Mouse (Mus musculus): ENCODE data around the gene C1ql4. TPM values are rescaled to one million over a fixed set of nuclear protein-coding genes. Genes with fewer than 3 reads are reported as not detected.
A peak's percentile ranks its signal among the peaks of the same experiment; 100 is the strongest.

The C1ql4 gene
- polyA plus RNA-seq, 1 experiment from 2014 or later: not detected

DNA sequence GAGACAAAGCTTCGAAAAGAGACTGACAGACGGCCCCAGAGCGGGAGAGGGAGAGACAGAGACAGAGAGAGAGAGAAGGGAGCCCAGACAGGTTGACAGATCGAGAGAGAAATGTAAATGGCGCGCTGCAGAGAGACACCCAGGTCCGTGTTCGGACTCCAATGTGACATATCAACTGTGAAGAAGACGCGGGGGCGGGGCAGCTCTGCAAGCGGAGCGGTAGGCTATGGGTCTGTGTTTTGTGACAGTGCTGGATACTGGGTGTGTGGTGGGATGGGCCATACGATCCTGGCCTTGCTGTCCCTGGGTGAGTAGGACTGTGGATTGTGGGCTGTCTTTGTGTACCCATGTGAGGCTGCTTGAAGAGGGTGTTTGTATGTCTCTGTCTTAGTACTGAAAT, 1.5 kb upstream of the C1ql4 start:
- ATAC-seq (no peak), DNase-seq (ENCODE audit: low spot score) (no peak)
- TF ChIP-seq CTCF (IDR thresholded peaks at IDR 0.05): no peak
- TF ChIP-seq EP300 (IDR thresholded peaks at IDR 0.05): no peak
- no peak overlapping the region for H3K9ac ChIP-seq (replicated peaks; ENCODE audit: low read depth)
- H3K4me2 ChIP-seq (replicated peaks; ENCODE audit: low read depth, low read length): peak overlapping the region; percentile 22; the same call in 1 of the 2 replicates
- H3K9me3 ChIP-seq (ENCODE audit: low read length): no peaks in the 10 kb centered on the region
- WGBS: 15% methylated on average over 14 of the region's 14 CpGs
- no peaks in the 10 kb centered on the region for H3K36me3 ChIP-seq (ENCODE audit: insufficient read depth, low read length)
- H3K27me3 ChIP-seq (replicated peaks; ENCODE audit: insufficient read depth, low read length): peaks cover 76% of the 10 kb centered on the region
- H3K27ac ChIP-seq (ENCODE audit: low read length): no peak overlapping the region
- peaks cover 3% of the 10 kb centered on the region; the same call in 1 of the 2 replicates for H3K4me1 ChIP-seq (ENCODE audit: insufficient read depth, low read depth, low read length)
- no peak overlapping the region for H3K4me3 ChIP-seq (ENCODE audit: low read depth, low read length)

DNA sequence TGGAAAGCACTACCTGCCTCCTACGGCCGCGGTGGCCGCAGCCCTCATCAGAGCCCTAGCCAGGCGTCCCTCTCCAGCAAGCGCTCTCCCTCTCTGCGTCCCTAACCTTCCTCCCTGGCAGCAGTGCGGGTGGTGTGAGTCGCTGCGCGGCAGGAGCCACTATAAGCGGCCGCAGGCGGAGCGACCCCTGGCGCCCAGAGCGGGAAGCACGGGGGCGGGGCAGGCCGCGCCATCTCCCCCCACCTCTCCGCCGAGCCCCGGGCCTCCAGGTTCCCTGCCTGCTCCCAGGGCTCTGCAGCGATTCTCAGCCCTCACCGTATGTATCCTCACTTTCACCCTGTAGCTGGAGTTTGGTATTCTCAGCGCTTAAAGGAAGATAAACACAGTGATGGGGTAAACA, 675 bp upstream of the C1ql4 start:
- H3K4me1 ChIP-seq (ENCODE audit: insufficient read depth, low read depth, low read length): no peaks in the 10 kb centered on the region
- ATAC-seq (peak; percentile 85), DNase-seq (ENCODE audit: low spot score) (peak; percentile 88)
- H3K36me3 ChIP-seq (ENCODE audit: insufficient read depth, low read length): no peaks in the 10 kb centered on the region
- H3K27me3 ChIP-seq (replicated peaks; ENCODE audit: insufficient read depth, low read length): peaks cover 69% of the 10 kb centered on the region
- peak overlapping the region; percentile 19; the same call in 1 of the 2 replicates for H3K4me3 ChIP-seq (ENCODE audit: low read depth, low read length)
- peak overlapping the region; percentile 32 for H3K4me2 ChIP-seq (replicated peaks; ENCODE audit: low read depth, low read length)
- WGBS: 0% methylated on average over 27 of the region's 27 CpGs
- H3K27ac ChIP-seq (ENCODE audit: low read length): no peak overlapping the region
- TF ChIP-seq EP300 (IDR thresholded peaks at IDR 0.05) (no peak), CTCF (IDR thresholded peaks at IDR 0.05) (peak; percentile 88)
- H3K9me3 ChIP-seq (ENCODE audit: low read length): no peaks in the 10 kb centered on the region
- no peak overlapping the region for H3K9ac ChIP-seq (replicated peaks; ENCODE audit: low read depth)

DNA sequence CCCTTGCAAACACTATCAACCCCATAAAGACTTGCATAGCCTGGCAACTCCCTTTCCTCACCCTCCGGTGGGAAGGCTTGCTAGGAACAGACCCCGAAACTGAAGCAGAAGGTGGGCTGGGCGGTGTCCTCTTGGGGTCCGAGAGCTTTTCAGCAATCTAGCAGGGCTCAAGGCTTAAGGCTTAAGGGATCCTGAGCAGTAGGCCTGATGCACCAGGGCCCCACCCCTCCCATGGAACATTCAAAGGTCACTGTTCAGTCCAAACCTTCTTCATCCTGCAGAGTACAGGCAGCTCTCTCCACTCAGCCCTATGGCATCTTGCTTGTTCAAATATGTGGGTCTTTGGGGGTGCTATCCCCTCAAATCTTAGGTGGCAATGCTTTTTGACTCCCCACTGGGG, 1.6 kb downstream of the C1ql4 start:
- Histone ChIP-seq H3K9ac (replicated peaks; ENCODE audit: low read depth) (no peak overlapping the region), H3K27ac (ENCODE audit: low read length) (no peak overlapping the region), H3K4me1 (ENCODE audit: insufficient read depth, low read depth, low read length) (no peaks in the 10 kb centered on the region), H3K9me3 (ENCODE audit: low read length) (no peaks in the 10 kb centered on the region), H3K4me3 (ENCODE audit: low read depth, low read length) (no peak overlapping the region), H3K4me2 (replicated peaks; ENCODE audit: low read depth, low read length) (no peak overlapping the region), H3K36me3 (ENCODE audit: insufficient read depth, low read length) (no peaks in the 10 kb centered on the region), H3K27me3 (replicated peaks; ENCODE audit: insufficient read depth, low read length) (peaks cover 50% of the 10 kb centered on the region)
- ATAC-seq (no peak), DNase-seq (ENCODE audit: low spot score) (no peak)
- no peak for TF ChIP-seq CTCF (IDR thresholded peaks at IDR 0.05)
- TF ChIP-seq EP300 (IDR thresholded peaks at IDR 0.05): no peak
- 83% methylated on average over 4 of the region's 4 CpGs for WGBS

DNA sequence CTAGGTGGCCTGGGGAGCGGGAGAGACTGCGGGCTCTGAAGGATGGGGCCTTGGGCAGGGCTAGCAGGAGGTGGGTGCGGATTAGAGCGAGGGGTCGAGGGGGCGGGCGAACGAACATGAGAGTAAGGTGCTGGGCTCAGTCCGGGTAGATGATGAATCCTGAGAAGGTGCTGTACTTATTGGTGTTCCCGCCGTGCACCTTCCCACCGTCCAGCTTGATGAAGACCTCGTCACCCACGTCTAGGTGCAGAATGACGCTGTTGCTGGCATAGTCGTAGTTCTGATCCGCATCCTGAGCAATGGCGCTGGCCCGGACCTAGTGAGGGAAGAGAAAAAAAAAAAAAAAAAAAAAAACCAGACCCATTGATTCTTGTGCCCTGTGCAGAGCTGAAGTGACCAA, 3.0 kb downstream of the C1ql4 start:
- TF ChIP-seq CTCF (IDR thresholded peaks at IDR 0.05): no peak
- no peak for TF ChIP-seq EP300 (IDR thresholded peaks at IDR 0.05)
- no peak overlapping the region for H3K4me3 ChIP-seq (ENCODE audit: low read depth, low read length)

DNA sequence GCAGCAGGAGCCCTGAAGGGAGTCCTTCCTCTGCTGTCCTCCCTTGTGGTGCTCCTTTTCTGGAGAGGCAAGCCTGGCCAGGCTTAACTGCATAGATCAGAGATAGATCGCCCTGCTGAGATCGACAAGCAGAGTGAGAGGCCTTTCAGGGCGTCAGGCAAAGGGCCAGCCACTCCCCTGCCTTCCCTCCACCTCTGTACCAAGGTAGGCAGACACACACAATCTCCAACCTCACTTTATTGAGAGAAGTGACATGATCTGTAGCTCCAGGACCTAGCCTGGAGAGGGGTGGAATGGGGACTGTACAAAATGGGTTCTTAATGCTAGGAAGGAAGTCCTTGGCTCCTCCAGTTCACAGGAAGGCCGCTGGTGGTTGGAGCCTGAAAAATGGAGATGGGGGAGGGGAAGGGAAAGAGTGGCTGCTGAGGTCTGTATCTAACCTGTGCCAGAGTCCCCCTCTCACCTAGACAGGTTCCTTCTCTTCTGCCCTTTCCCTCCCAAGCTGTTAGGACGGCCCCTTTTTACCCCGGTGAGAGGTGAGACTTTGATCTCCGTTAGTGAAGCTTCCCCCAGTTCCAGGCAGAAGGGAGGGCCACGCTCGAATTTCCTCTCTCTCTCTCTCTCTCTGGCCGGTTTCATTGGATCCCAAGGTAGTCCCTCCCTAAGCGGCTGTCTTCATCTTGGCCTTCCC, 3.6 kb downstream of the C1ql4 start:
- Histone ChIP-seq H3K9me3 (ENCODE audit: low read length) (no peaks in the 10 kb centered on the region), H3K4me3 (ENCODE audit: low read depth, low read length) (no peak overlapping the region), H3K27me3 (replicated peaks; ENCODE audit: insufficient read depth, low read length) (peaks cover 33% of the 10 kb centered on the region), H3K4me1 (ENCODE audit: insufficient read depth, low read depth, low read length) (no peaks in the 10 kb centered on the region), H3K36me3 (ENCODE audit: insufficient read depth, low read length) (no peaks in the 10 kb centered on the region), H3K4me2 (replicated peaks; ENCODE audit: low read depth, low read length) (no peak overlapping the region), H3K9ac (replicated peaks; ENCODE audit: low read depth) (no peak overlapping the region), H3K27ac (ENCODE audit: low read length) (no peak overlapping the region)
- ATAC-seq (no peak), DNase-seq (ENCODE audit: low spot score) (peak; percentile 4)
- WGBS: 8% methylated on average over 11 of the region's 11 CpGs
- no peak for TF ChIP-seq EP300 (IDR thresholded peaks at IDR 0.05)
- no peak for TF ChIP-seq CTCF (IDR thresholded peaks at IDR 0.05)

More for the DNA sequence above, 3.0 kb downstream of the C1ql4 start:
- Histone ChIP-seq H3K27me3 (replicated peaks; ENCODE audit: insufficient read depth, low read length) (peaks cover 39% of the 10 kb centered on the region), H3K4me2 (replicated peaks; ENCODE audit: low read depth, low read length) (no peak overlapping the region), H3K36me3 (ENCODE audit: insufficient read depth, low read length) (no peaks in the 10 kb centered on the region), H3K9me3 (ENCODE audit: low read length) (no peaks in the 10 kb centered on the region), H3K4me1 (ENCODE audit: insufficient read depth, low read depth, low read length) (no peaks in the 10 kb centered on the region), H3K9ac (replicated peaks; ENCODE audit: low read depth) (no peak overlapping the region), H3K27ac (ENCODE audit: low read length) (no peak overlapping the region)
- no peak for DNase-seq (ENCODE audit: low spot score)
- 24% methylated on average over 17 of the region's 19 CpGs for WGBS
- ATAC-seq: no peak

DNA sequence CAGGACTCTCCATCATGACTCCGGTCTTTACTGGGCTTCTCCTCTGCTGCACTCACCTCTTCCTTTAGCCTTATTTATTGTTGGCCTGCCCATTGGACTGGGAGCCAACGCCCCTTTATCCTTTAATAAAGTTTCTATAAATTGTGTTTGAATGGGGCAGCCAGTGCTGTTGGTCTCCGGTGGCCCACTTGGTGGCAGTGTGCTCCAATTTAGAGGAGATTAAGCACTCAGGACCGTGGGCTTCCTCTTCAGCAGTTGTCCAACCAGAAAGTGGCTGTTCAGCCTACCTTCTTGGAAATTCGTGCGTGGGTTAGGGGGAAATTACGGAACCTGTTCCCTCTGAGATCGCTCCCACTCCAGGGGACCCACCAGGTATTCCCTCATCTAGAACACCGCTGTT, 4.4 kb downstream of the C1ql4 start:
- peak; percentile 38; the same call in 1 of the 2 replicates for ATAC-seq
- no peak overlapping the region for H3K4me2 ChIP-seq (replicated peaks; ENCODE audit: low read depth, low read length)
- peak; percentile 78 for DNase-seq (ENCODE audit: low spot score)
- TF ChIP-seq CTCF (IDR thresholded peaks at IDR 0.05) (peak; percentile 80), EP300 (IDR thresholded peaks at IDR 0.05) (no peak)
- no peaks in the 10 kb centered on the region for H3K36me3 ChIP-seq (ENCODE audit: insufficient read depth, low read length)
- H3K9ac ChIP-seq (replicated peaks; ENCODE audit: low read depth): no peak overlapping the region
- no peak overlapping the region for H3K4me3 ChIP-seq (ENCODE audit: low read depth, low read length)
- no peak overlapping the region for H3K27ac ChIP-seq (ENCODE audit: low read length)
- no peaks in the 10 kb centered on the region for H3K4me1 ChIP-seq (ENCODE audit: insufficient read depth, low read depth, low read length)
- H3K9me3 ChIP-seq (ENCODE audit: low read length): no peaks in the 10 kb centered on the region
- WGBS: 67% methylated on average over 9 of the region's 9 CpGs
- peaks cover 25% of the 10 kb centered on the region for H3K27me3 ChIP-seq (replicated peaks; ENCODE audit: insufficient read depth, low read length)

All from lung, postnatal 0 days (tissue).